Mouse (Mus musculus) megakaryocyte-erythroid progenitor cell, adult 5-6 weeks (primary cell): ENCODE results near the gene Etv4. TPM values are rescaled to one million over a fixed set of nuclear protein-coding genes. Genes with fewer than 3 reads are reported as not detected.

Source experiments
- ATAC-seq: replicated peaks from 2 replicates; pipeline ENCODE4 v1.8.0; 2016; ENCODE audit warnings: mild to moderate bottlenecking, inconsistent platforms; ENCODE audit not compliant: severe bottlenecking, poor library complexity, low FRiP score, low TSS enrichment
- total RNA-seq, 2 experiments: library from RNA; stranded (forward) in 1 of 2; stranded (reverse) in 1 of 2; fragments of 200-1000, 215-1000 nt in 1 of 2; fragments of >200 nt in 1 of 2; fragmentation: Nextera tagmentation in 1 of 2; gene quantifications; 2 replicates each; pipeline ENCODE4 v1.2.3; 2014 to 2017

Gene Etv4
- total RNA-seq, 2 experiments from 2014 or later: not detected

GRCm38 (mm10) chr11:101790811-101791526 lies 5.8 kb upstream of the Etv4 start:
- ATAC-seq: no peak

DNA sequence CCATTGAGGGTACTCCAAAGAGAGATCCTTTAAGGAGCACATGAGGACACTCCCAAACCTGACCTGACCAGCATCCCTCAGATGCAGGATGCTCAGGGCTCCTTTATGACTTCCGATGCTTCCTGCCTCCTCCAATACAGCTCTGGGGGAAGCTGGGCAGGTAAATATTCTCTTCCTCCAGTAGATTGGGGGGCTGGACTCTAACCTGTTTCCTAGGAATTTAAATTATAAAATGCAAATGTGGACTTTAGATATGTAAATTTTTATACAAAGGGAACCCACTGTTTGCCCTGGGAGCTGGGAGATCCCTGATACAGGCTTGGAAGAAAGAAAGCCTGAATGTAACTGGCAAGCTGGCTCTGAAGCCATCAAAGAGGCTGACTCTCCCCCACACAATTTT lies 2.3 kb upstream of the Etv4 start:
- ATAC-seq: no peak

- ATAC-seq: no peak
Observed at GRCm38 (mm10) chr11:101786651-101787050, 1.5 kb upstream of the Etv4 start.

- ATAC-seq: no peak
Observed at GRCm38 (mm10) chr11:101785852-101786205, 658 bp upstream of the Etv4 start.

GRCm38 (mm10) chr11:101784488-101785142 lies 556 bp downstream of the Etv4 start:
- ATAC-seq: no peak

- ATAC-seq: no peak
Observed at GRCm38 (mm10) chr11:101784072-101784471, 1.1 kb downstream of the Etv4 start.

- no peak for ATAC-seq
Observed at GRCm38 (mm10) chr11:101783584-101783983, 1.6 kb downstream of the Etv4 start.

- ATAC-seq: no peak
Observed at GRCm38 (mm10) chr11:101783135-101783534, 2.0 kb downstream of the Etv4 start.

- no peak for ATAC-seq
Observed at GRCm38 (mm10) chr11:101776846-101777245, 8.3 kb downstream of the Etv4 start.

- no peak for ATAC-seq
Observed at GRCm38 (mm10) chr11:101772449-101772848, 12.7 kb downstream of the Etv4 start.

DNA sequence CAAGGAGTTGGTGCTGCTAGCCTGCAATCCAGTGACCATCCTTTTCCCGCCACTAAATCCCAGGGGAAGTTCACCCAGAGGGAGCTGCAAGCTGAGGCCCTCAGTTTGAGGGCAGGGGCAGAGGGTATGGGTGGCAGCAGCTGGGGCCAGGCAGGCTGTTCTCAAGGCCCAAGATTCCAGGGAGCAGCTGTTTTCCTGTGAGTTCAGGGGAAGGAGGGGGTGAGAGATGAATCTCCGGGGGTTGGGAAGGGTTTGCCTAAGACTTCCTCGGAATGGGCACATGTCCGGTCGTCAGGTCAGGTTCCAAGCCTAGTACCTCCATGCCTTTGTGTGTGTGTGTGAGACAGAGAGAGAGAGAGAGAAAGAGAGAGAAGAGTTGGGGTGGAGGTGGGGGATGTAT lies 13.1 kb downstream of the Etv4 start:
- ATAC-seq: no peak

GRCm38 (mm10) chr11:101770266-101770665 lies 14.9 kb downstream of the Etv4 start:
- ATAC-seq: no peak

- ATAC-seq: no peak
Observed at GRCm38 (mm10) chr11:101768721-101769120, 16.4 kb downstream of the Etv4 start.

GRCm38 (mm10) chr11:101767326-101767725 lies 17.8 kb downstream of the Etv4 start:
- ATAC-seq: no peak

GRCm38 (mm10) chr11:101764546-101764945 lies 20.6 kb downstream of the Etv4 start:
- no peak for ATAC-seq

DNA sequence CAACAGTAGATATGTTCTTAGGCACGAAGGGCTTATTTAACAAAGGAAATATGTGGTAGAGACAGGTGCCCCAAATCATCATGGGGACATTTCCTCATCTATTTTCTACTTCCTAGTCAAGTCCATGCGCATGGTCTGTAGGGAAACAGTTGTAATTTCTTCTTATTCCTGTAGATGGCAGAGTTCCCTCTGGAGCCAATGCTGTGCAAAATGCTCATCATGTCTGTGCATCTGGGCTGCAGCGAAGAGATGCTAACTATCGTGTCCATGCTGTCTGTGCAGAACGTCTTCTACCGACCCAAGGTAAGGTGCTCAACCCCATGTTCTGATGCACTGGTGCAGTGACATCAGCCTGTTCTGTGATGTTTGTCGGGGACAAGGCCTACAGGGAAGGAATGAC lies 21.4 kb downstream of the Etv4 start:
- peak; percentile 70 for ATAC-seq

GRCm38 (mm10) chr11:101759530-101759929 lies 25.6 kb downstream of the Etv4 start:
- no peak for ATAC-seq

DNA sequence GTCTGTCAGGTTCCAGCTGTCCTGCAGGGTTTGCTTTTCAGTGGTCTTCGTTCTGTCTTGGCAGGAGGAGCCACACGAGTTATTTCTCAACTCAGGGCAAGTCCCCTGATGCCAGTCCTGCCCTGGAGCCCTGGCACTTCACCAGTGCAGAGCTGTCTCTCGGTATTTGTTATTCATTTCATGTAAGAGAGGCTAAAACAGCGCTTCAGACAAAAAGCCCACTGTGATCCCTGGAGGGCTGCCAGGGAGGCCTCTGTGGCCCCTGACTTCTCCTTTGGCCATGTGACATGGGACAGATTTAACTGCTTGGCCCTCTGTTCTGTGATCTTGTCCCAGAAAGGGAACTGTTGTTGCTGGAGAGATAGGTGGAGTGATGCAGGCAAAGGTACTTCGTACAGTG lies 26.7 kb downstream of the Etv4 start:
- ATAC-seq: no peak

DNA sequence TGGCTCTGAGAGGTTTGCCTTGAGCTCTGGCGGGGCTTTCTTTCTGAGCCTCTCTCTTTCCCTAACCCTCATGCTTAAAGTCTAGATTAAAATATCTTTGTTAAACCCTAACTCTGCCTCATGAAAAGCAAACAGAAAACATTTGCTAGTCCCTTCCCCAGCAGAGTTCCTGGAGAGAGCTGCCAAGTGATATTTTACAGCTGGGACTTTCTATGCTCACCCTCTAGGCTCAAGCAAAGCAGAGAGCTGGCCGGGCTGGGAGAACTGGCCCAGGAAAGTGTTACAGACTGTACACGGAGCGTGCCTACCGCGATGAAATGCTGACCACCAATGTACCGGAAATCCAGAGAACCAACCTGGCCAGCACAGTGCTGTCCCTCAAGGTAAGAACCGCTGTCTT lies 27.8 kb downstream of the Etv4 start:
- ATAC-seq: no peak

DNA sequence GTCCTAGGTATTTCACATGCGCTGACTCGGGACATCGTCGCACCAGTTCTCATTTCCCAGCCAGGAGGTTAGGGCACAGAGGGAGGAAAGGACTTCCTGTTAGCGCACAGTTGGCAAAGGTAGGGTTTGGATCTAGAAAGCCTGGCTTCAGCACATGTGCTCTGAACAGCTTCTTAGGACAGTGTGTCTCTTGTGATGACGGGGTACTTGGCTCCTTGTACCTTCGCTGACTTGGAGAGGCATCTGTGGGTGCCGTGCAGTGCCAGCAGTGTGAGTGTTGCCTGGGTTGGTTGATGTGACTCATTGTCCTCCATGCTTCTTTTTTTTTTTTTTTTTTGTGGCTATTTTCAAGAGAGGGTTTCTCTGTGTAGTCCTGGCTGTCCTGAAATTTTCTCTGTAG lies 28.6 kb downstream of the Etv4 start:
- no peak for ATAC-seq

GRCm38 (mm10) chr11:101733596-101733995 lies 51.6 kb downstream of the Etv4 start:
- ATAC-seq: no peak
